Mouse (Mus musculus): ENCODE data around the gene Myb.
"Not testable (repeated sequence)": the region's sequence is repeated elsewhere in the genome, so short reads cannot be mapped to it uniquely, and the experiment has no call there.

Gene Myb

GRCm38 (mm10) chr10:21167842-21168241, 7.1 kb upstream of the Myb start:
- DNase-seq, result no peak

DNA sequence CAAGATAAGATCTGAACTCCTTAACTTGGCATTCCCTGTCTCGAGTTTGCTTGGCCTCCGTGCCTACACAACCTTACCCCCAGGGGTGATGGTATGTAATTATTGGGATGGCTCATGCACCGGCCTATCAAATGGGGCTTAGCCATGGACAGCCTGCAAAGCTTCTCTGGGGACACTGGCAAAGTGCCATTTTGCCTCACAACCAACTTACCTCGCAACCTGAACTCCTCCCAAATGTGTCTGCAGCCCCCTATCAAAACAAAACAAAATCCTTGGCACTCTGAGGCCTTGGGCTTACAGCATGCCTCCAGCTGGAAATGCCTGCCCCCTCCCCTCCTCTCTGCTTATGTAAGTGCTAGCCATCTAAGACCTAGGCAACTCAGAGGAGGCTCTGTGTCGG, 6.4 kb upstream of the Myb start:
- DNase-seq, result no peak

DNA sequence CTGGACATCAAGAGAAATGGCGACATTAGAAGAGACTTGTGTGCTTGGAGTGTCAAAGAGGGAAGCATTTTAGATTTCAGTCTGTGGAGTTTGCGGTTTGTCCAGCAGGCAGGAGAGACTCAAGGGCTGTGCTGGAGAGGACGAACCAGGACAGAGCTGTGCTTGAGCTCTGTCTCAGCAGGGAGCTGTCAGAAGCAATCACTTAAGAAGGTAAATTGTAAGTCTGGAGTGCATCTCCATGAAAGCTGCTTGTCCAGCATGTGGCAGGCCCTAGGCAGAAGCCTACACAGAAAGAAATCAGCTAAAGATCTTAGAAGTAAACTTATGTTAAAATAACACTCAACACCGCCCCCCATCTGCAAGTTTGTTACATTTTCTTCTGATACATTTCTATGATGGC, 4.6 kb upstream of the Myb start:
- DNase-seq, result no peak

- no peak for DNase-seq
Measured at GRCm38 (mm10) chr10:21162124-21162523, 1.3 kb upstream of the Myb start.

DNA sequence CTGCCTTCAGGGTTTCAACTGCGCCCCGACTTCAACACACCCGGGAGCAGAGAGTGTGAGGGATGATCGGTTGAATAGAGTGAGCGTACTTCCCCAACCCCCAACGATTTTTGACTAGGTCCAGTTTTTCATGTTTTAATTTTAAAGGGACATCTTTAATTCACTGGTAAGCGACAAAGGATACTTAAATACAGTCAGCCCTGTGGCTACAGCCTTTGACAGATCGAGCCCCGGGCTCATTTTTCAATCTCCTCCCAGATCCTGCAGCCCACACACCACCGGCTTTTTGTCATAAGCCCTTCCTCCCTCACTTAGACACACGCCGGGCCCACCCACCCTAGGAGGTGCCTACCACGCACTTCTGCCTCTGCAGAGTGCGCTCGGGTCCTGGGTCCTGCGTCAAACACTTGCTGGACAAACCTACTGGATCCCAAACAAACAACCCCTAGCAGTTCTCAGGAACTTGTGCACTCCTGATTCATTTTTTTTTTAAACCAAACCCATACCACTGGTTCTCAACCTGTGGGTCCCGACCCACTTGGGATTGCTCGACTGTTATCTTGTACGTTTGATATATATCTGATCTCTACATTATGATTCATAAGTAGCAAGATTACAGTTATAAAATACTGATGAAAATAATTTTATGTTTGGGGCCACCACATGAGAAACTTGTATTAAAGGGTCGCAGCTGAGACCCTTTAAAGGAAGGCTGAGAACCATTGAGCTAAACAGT, 743 bp upstream of the Myb start:
- no peak for DNase-seq

- DNase-seq, result peak; percentile 19
Measured at GRCm38 (mm10) chr10:21159697-21160394, 938 bp downstream of the Myb start.

- DNase-seq, result no peak
Measured at GRCm38 (mm10) chr10:21158918-21159443, 1.8 kb downstream of the Myb start.

DNA sequence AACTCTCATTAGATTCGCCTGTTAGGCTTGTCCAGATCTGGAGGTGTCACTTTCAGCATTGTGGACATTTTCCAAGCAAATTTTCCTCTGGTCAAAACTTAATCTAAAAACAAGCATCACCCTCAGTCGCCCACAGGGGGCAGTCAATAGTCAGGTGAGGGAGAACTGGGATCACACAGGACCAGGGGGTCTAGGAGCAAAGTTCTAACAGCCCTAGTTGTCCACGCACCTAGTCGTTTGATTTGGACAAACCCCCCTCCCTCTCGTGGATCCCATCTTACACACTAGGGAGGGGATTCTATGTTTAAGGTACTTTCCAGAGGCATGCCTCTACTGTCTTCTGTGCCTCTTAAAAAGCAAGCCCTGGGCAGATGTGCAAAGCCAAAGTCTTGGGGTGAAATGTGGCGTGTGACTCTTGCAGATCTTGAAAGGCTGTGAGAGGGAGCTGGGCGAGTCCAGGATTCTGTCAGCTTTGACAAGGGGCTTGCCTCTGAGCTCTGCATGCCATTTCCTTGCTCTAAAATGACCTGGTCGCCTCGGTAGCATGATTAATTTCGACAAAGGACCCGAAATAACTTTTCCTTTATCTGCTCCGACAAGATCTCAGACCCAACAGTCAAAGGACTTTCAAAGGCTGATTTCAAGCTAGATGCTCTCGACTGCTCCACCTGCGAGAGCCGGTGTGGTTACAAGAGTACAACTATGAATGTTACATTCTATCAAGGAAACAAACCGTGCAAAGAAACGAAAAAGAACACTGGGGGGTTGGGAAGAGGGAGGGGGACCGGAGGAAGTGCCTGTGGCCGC, 2.5 kb downstream of the Myb start:
- no peak for DNase-seq

GRCm38 (mm10) chr10:21156953-21157499, 3.8 kb downstream of the Myb start:
- DNase-seq, result no peak

DNA sequence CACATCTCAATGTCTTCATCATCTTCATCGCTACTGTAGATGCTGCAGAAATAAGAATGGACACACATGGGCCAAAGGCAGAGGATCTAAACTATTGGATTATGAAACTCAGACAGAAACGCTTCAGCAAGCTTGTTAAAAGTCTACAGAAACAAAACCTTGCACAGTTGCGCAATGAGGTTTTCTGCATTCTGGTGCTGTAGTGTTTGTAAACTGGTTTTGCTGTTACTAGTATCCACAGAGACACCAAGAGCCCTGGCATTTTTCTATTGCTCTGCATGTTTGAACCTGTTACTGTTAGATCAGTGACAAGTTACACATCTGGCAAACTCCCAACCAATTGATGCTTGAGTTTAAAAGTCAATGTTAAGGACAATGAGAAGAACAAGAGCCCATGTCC, 4.4 kb downstream of the Myb start:
- no peak for DNase-seq

- DNase-seq, result no peak
Measured at GRCm38 (mm10) chr10:21154927-21155326, 5.9 kb downstream of the Myb start.

- DNase-seq, result no peak
Measured at GRCm38 (mm10) chr10:21153433-21153832, 7.4 kb downstream of the Myb start.

DNA sequence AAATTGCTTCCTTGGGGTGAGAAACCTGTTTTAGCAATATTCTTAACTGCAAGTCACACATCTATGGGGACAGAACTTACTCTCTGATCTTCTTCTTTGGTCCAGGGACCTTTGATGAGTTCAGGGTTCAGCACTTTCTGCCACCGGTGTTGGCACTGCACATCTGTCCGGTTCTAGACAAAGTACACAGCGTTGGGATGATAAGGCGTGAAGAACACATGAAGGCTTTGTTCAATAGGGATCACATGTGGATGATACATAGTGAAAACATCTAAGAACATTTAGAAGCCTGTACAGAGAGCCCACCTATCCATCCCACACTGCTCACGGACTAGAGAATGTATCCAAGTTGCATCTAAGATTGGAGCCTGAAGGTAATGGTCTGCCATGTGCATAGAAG, 8.0 kb downstream of the Myb start:
- no peak for DNase-seq

DNA sequence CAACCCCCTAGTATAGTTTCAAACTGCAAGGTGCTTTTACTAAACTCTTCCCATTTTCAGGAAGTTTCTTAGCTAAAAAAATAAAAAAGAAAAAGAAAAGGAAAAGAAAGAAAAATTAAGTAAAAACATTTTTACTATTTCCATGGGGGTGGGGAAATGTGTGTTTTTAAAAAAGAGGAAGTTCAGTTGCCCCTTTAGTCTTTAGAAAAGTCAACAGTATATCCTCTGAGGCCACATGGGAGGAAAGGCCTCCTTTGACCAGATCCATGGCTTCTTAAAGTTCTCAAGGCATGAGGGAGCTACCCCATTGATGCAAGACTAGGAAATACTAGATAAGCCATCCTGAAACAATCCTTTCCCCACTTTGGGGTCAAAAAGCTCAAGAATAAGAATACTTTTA, 9.5 kb downstream of the Myb start:
- no peak for DNase-seq

DNA sequence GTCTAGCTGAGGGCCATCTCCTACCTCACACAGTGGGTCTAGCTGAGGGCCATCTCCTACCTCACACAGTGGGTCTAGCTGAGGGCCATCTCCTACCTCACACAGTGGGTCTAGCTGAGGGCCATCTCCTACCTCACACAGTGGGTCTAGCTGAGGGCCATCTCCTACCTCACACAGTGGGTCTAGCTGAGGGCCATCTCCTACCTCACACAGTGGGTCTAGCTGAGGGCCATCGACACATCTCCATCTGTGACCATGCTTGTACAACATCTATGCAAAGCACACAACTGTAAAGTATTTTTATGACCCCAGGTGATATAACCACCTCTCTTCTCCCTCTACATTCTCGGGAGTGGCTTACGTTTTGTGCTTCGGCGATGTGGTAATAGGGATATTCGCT, 10.8 kb downstream of the Myb start:
- not testable (repeated sequence) for DNase-seq

DNA sequence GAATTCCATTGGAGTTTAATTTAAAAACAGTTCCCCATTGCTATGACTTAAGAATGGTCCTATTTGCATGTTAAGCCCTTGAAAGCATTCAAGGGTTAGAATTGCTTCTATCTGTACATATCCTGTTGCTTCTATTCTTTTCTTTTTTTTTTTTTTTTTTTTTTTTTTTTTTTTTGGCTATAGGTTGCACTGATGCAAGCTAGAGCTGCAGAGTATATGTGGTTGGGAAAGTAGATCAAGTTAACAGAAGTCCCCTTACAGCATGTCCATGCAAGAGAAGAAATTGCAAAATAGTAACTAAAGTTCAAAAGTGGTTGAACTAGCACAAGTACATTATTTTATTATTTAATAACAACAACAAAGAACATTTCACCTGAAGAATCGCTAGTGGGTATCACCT, 14.1 kb downstream of the Myb start:
- DNase-seq, result no peak

DNA sequence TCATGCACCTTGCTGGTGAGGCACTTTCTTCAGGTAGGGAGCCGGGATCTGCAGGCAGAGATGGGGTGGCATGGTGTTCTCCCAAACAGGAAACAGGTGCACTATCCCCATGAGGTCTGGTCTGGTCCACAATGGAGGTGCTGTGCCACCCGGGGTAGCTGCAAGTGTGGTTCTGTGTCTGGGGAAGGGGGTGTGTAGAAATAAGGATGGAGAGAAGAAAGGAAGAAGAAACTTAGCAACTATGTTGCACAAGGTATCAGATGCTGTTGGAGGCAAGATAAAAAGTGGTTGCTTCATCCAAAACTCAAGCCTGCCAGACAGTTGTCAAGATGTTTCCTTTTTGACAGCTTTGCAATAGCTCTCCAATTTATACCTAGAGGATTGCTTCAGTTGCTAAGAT, 14.5 kb downstream of the Myb start:
- DNase-seq, result no peak

DNA sequence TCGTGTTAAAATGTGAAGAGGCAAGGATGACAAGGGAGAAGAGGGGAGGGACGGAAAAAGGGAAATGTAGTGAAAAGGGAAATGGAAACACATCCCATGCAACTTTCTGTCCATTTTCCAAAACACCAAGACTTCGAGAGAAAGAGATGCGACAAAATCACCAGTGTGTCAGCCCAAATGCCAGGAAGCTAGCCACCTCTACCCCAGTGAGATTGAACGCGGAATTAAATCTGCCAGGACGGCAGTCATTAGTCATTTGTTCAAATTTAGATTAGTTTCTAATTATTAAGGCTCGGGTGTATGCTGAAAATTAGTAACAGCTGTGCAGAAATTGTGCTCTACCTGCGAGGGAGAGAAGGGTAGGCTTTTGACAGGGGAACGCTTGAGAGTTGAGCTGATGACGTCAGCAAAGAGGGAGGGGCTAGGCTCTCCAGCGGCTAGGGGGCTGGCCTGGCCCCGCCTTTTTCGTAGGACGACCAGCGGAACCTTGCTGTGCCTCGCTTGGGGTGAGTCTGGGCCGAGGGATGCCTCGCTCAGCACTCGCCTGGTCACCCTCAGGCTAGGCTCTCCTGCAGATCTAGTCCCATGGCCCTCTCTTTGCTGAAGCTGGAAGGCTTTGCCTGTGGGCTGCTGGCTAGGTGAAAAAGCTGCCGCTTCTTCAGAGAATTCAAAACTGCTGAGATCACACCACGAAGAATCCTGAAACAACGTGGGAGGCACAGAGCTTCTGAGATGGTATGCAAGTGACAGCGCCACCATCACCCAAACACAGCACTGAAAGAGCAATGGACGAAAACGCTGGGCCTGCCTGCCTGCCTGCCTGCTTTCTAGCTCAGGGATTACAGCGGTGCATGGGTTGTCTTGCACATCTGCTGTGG, 15.9 kb downstream of the Myb start:
- peak; percentile 64 for DNase-seq

DNA sequence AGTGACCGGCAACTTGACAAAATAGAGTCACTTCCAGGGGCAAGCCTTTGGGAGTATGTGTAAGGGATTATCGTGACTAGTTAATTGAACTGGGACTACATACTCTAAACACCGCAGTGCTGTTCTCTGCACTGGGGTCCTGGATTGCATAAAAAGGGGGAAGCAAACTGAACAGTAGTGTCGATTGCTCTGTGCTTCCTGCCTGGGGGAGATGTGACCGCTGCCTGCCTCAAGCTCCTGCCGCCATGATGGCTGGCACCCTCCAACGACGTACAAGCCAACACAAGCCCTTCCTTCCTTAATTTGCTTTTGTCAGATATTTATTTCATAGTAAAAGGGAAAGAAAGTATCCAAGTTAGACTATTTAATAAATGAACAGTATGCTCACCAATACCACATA, 25.5 kb downstream of the Myb start:
- no peak for DNase-seq

DNA sequence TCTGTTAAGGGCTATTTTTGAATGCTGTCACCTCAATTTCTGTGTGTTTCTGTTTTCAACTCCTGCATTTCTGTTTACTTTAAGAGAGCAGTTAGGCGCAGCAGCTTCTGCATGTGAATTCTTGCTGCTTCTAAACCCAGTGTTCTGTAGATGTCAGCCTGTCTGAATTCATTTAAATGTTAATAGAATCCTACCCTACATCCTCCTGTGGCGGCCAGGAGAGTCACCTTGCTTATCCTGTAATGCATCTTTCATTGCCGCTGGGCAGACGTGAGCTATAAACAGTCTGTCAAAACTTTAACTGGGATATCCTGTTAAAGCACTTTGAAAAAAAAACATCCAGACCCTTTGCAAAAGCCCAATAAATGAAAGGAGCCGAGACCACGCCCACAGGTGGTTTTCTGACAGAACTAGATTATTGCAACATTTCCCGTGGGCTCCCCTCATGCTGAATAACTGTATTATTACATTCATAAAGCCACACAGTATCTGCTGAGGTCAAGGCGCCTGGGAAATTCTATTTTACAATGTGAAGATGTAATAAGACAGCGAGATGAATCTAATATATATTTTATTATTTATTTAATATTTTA, 29.8 kb downstream of the Myb start:
- no peak for DNase-seq

- DNase-seq, result no peak
Measured at GRCm38 (mm10) chr10:21128086-21128611, 32.6 kb downstream of the Myb start.

DNA sequence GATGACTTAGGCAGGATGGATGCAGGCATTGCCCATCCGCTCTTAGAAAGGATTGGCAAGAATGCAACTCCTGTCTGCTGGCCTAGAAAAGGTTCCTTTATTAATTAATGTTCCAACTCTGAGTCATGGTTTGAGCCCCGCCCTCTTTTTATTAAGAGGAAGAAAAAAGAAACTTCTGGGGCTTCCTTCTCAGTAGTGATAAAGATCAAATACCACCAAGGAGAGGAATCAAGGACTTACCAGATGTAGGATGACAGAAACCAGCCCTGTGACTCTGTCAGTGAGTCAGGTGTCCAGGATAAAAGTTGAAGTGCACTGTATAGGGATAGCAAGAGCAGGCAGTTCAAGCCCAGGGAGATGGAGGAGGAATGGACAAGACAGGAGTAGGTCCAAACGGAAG, 42.4 kb downstream of the Myb start:
- no peak for DNase-seq

All from layer of hippocampus, adult 9-11 months (tissue).